In genomic region chr2:51731703-51732102, GRCm38 (mm10) we compare ENCODE assay signal across 27 mouse cellular contexts.
DNase-seq lines count a peak whose midpoint lies in the region; ATAC-seq lines count a peak whose summit lies in the region.
"Had no signal": no experiment of that assay in that cellular context is flagged by ENCODE, and none has a peak within 500 bp of the region (broad histone marks: within the 10 kb centered on the region; RNA-seq: fewer than 3 reads in every experiment).

No protein-coding gene starts in this region.

- H3K9ac ChIP-seq in heart, embryonic 12.5 days: no peak overlapping the region
- no peak overlapping the region for H3K9ac ChIP-seq in limb, embryonic 13.5 days
- no peak overlapping the region for H3K9ac ChIP-seq in kidney, embryonic 16.5 days (replicated peaks; ENCODE audit: low read length)
- H3K9ac ChIP-seq: embryonic facial prominence, embryonic 13.5 days; heart, embryonic 15.5 days; hindbrain, embryonic 15.5 days; liver, embryonic 15.5 days; lung, embryonic 14.5 days; stomach, embryonic 15.5 days had no signal

- no peak overlapping the region for H3K4me3 ChIP-seq in heart, embryonic 12.5 days
- no peak overlapping the region for H3K4me3 ChIP-seq in embryonic facial prominence, embryonic 10.5 days
- no peak overlapping the region for H3K4me3 ChIP-seq in limb, embryonic 13.5 days
- H3K4me3 ChIP-seq in kidney, embryonic 16.5 days (ENCODE audit: low read length): no peak overlapping the region
- H3K4me3 ChIP-seq: embryonic facial prominence, embryonic 13.5 days; forebrain, embryonic 10.5 days; heart, embryonic 15.5 days; hindbrain, embryonic 15.5 days; left cerebral cortex, adult 2 months; liver, embryonic 15.5 days; stomach, embryonic 15.5 days had no signal

- ATAC-seq in heart, embryonic 12.5 days (ENCODE audit: insufficient number of reproducible peaks, low FRiP score): no peak
- ATAC-seq in limb, embryonic 13.5 days (ENCODE audit: low FRiP score, low read depth): no peak
- no peak for ATAC-seq in CD4-positive, CD25-positive, alpha-beta regulatory T cell, adult 4 months
- ATAC-seq in kidney, embryonic 16.5 days (ENCODE audit: low FRiP score, low TSS enrichment): no peak
- ATAC-seq: activated CD4-positive, CD25-positive, alpha-beta regulatory T cell, adult 4 months; forebrain, embryonic 16.5 days; inflammation-experienced regulatory T-cells, adult 6 months had no signal

- no peak for DNase-seq in heart, adult 18-20 months
- DNase-seq in ZHBTc4 (ENCODE audit: low read depth, low spot score): peak; percentile 42
- peak; percentile 17 for DNase-seq in embryonic facial prominence, embryonic 10.5 days (ENCODE audit: low spot score)
- DNase-seq: adrenal gland, adult 2 months; adrenal gland, postnatal 36 days; cerebellum, adult 8-10 months; cerebellum, postnatal 25 days; kidney, adult 11 months; kidney, postnatal 25 days; lung, embryonic 14.5 days; lung, postnatal 14 days; right cerebral cortex, postnatal 25 days; thymus, postnatal 14 days had no signal

- H3K9me3 ChIP-seq in heart, embryonic 12.5 days (replicated peaks): no peaks in the 10 kb centered on the region
- no peaks in the 10 kb centered on the region for H3K9me3 ChIP-seq in embryonic facial prominence, embryonic 10.5 days
- H3K9me3 ChIP-seq in limb, embryonic 13.5 days: no peaks in the 10 kb centered on the region
- no peaks in the 10 kb centered on the region for H3K9me3 ChIP-seq in kidney, embryonic 16.5 days (ENCODE audit: low read length)
- H3K9me3 ChIP-seq: embryonic facial prominence, embryonic 13.5 days; forebrain, embryonic 10.5 days; heart, embryonic 15.5 days; hindbrain, embryonic 15.5 days; liver, embryonic 15.5 days; stomach, embryonic 15.5 days had no signal

- H3K4me2 ChIP-seq in heart, embryonic 12.5 days: no peak overlapping the region
- H3K4me2 ChIP-seq in limb, embryonic 13.5 days (replicated peaks): 0 out of 2 replicates have a peak overlapping the region, but pooled peaks have one; percentile 11
- no peak overlapping the region for H3K4me2 ChIP-seq in kidney, embryonic 16.5 days (replicated peaks; ENCODE audit: low read depth, low read length)
- H3K4me2 ChIP-seq: embryonic facial prominence, embryonic 13.5 days; heart, embryonic 15.5 days; hindbrain, embryonic 15.5 days; liver, embryonic 15.5 days; lung, embryonic 14.5 days; stomach, embryonic 15.5 days had no signal

- no peaks in the 10 kb centered on the region for H3K27me3 ChIP-seq in heart, embryonic 12.5 days (replicated peaks)
- H3K27me3 ChIP-seq in embryonic facial prominence, embryonic 10.5 days (replicated peaks; ENCODE audit: low read depth, poor library complexity, severe bottlenecking): no peaks in the 10 kb centered on the region
- H3K27me3 ChIP-seq in limb, embryonic 13.5 days: no peaks in the 10 kb centered on the region
- H3K27me3 ChIP-seq in kidney, embryonic 16.5 days (ENCODE audit: insufficient read depth, low read length): no peaks in the 10 kb centered on the region
- H3K27me3 ChIP-seq: embryonic facial prominence, embryonic 13.5 days; heart, embryonic 15.5 days; hindbrain, embryonic 15.5 days; liver, embryonic 15.5 days; stomach, embryonic 15.5 days had no signal

- peak overlapping the region; percentile 29 for H3K27ac ChIP-seq in heart, embryonic 12.5 days (ENCODE audit: poor library complexity, severe bottlenecking)
- 0 out of 2 replicates have a peak overlapping the region, but pooled peaks have one; percentile 44 for H3K27ac ChIP-seq in embryonic facial prominence, embryonic 10.5 days (replicated peaks)
- peak overlapping the region; percentile 28; the same call in 1 of the 2 replicates for H3K27ac ChIP-seq in limb, embryonic 13.5 days
- no peak overlapping the region for H3K27ac ChIP-seq in kidney, embryonic 16.5 days (ENCODE audit: low read length)
- H3K27ac ChIP-seq: embryonic facial prominence, embryonic 13.5 days; forebrain, embryonic 10.5 days; heart, embryonic 15.5 days; hindbrain, embryonic 15.5 days; left cerebral cortex, adult 2 months; liver, embryonic 15.5 days; stomach, embryonic 15.5 days had no signal

- peaks cover 12% of the 10 kb centered on the region for H3K4me1 ChIP-seq in heart, embryonic 12.5 days (replicated peaks)
- peaks cover 26% of the 10 kb centered on the region for H3K4me1 ChIP-seq in embryonic facial prominence, embryonic 10.5 days
- peaks cover 28% of the 10 kb centered on the region for H3K4me1 ChIP-seq in limb, embryonic 13.5 days
- H3K4me1 ChIP-seq in kidney, embryonic 16.5 days (ENCODE audit: insufficient read depth, low read length): no peaks in the 10 kb centered on the region; the same call in 1 of the 2 replicates
- H3K4me1 ChIP-seq: hindbrain, embryonic 15.5 days; liver, embryonic 15.5 days had no signal

- WGBS in heart, embryonic 12.5 days: 52% methylated on average over 4 of the region's 4 CpGs
- 48% methylated on average over 4 of the region's 4 CpGs for WGBS in embryonic facial prominence, embryonic 10.5 days
- 22% methylated on average over 4 of the region's 4 CpGs for WGBS in limb, embryonic 13.5 days
- 59% methylated on average over 4 of the region's 4 CpGs for WGBS in kidney, embryonic 16.5 days

- no peaks in the 10 kb centered on the region for H3K36me3 ChIP-seq in heart, embryonic 12.5 days
- H3K36me3 ChIP-seq in embryonic facial prominence, embryonic 10.5 days (replicated peaks): no peaks in the 10 kb centered on the region
- no peaks in the 10 kb centered on the region for H3K36me3 ChIP-seq in limb, embryonic 13.5 days
- no peaks in the 10 kb centered on the region for H3K36me3 ChIP-seq in kidney, embryonic 16.5 days (ENCODE audit: insufficient read depth, low read length)
- H3K36me3 ChIP-seq: embryonic facial prominence, embryonic 13.5 days; forebrain, embryonic 10.5 days; heart, embryonic 15.5 days; hindbrain, embryonic 15.5 days; liver, embryonic 15.5 days; stomach, embryonic 15.5 days had no signal

Comparison
In these comparisons a context has a peak if more than half of its experiments do, and no peak if none do; other contexts are left out.
1. DNase-seq: peak in ZHBTc4 (single experiment) and embryonic facial prominence, embryonic 10.5 days (single experiment); none in heart, adult 18-20 months (0 of 2).